Mouse (Mus musculus) erythroid progenitor cell, adult 5-6 weeks (primary cell): ENCODE results near the gene Mon1b. TPM values are rescaled to one million over a fixed set of nuclear protein-coding genes. Genes with fewer than 3 reads are reported as not detected.
A peak's percentile ranks its signal among the peaks of the same experiment; 100 is the strongest.

Experiments
- ATAC-seq: replicated peaks from 2 replicates; pipeline ENCODE4 v1.8.0; 2016; ENCODE audit warnings: moderate number of reproducible peaks, mild to moderate bottlenecking, moderate TSS enrichment, inconsistent platforms; ENCODE audit not compliant: poor library complexity, low FRiP score, severe bottlenecking
- total RNA-seq, 2 experiments: library from RNA; stranded (forward) in 1 of 2; stranded (reverse) in 1 of 2; fragments of 150-400 nt in 1 of 2; fragments of 186-747, 209-891 nt in 1 of 2; gene quantifications; 2 replicates each; pipeline versions ENCODE4 v1.2.3 to v1.2.4; 2015 to 2017; ENCODE audit warnings: low replicate concordance in 2 of 2

The Mon1b gene
- total RNA-seq (2015; ENCODE audit: low replicate concordance) (2.9 and 4.6 TPM in 2 replicates), total RNA-seq (2017; ENCODE audit: low replicate concordance) (2.7 and 3.3 TPM in 2 replicates)

- peak; percentile 84 for ATAC-seq
Observed at GRCm38 (mm10) chr8:113634670-113635591, at the start of gene Mon1b. Gene Mon1b (plus strand): TSS chr8:113635587.

GRCm38 (mm10) chr8:113598401-113598800 lies 37.0 kb upstream of the Mon1b start:
- ATAC-seq: no peak

- ATAC-seq: no peak
Observed at GRCm38 (mm10) chr8:113632634-113633033, 2.8 kb upstream of the Mon1b start.

GRCm38 (mm10) chr8:113634161-113634560 lies 1.2 kb upstream of the Mon1b start:
- ATAC-seq: no peak

DNA sequence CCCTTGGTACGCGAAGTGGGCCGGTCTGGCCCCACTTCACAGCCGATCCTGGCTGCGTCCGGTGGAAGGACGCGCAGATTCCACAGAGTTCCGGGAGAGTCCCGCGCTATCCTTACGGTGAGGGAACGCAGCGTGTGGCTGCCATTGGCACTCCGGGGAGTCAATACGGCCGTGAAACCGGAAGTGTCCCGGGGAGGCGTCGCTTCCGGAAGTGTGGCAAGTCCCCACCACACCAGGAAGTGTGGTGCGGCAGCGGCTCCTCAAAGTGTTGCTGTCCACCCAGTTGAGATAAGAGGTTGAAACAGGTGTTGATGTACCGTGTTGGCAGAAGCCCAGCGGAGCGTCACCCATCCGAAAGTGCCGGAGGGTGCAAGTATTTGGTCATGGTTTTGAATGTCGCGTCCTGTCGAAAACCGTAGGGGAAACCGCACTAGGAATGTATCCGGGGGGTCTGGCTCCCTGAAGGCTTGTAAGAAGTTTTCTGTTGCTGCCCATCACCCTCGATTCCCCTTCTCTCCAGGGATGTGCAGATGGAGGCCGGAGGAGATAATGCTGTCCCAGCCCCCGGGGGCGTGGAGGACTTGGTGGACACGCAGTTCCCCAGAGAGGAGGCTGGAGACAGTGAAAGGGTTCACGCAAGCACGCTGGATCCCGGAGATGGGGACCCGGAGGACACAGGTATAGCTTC lies 349 bp downstream of the Mon1b start:
- peak; percentile 81 for ATAC-seq

DNA sequence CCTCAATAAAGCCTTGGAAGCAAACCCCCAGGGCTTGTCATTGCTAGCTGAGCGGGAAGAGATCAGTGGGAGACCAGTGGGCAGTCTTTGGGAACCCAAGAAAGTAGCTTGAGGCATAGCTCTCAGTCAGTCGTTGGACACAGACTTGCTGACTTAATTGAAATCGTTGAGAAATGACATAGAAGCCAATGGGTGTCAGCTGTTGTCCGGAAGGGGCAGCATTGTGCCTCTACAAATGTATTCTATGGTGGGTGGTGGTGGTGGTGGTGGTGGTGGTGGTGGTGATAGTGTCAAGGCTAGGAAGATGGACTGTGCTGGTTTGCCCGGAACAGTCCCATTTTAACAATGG lies 867 bp downstream of the Mon1b start:
- ATAC-seq: no peak

- ATAC-seq: no peak
Observed at GRCm38 (mm10) chr8:113640357-113640756, 5.0 kb downstream of the Mon1b start.

DNA sequence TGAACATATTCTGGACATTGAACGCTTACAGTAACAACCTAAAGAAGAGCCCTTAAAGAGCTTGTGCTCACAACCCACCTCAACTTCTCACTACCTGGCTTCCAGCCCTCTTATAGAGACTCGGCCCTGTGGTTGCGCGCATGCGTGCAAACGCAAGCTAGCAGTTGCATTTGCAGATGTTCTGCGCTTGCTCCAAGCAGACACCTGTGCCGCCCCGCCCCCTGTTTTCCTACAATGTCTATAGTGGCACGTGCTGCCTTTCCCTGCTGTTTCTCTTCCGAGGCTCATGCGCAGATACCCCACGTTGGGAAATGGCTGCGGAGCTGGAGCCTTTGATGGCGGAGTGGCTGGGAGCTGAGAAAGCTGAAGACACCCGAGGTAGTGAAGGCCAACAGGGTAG lies 7.5 kb downstream of the Mon1b start, which contains the start of gene Syce1l:
Gene Syce1l, plus strand, starts transcription at position 288 of the 400 bp plus-strand sequence.
- ATAC-seq: no peak

DNA sequence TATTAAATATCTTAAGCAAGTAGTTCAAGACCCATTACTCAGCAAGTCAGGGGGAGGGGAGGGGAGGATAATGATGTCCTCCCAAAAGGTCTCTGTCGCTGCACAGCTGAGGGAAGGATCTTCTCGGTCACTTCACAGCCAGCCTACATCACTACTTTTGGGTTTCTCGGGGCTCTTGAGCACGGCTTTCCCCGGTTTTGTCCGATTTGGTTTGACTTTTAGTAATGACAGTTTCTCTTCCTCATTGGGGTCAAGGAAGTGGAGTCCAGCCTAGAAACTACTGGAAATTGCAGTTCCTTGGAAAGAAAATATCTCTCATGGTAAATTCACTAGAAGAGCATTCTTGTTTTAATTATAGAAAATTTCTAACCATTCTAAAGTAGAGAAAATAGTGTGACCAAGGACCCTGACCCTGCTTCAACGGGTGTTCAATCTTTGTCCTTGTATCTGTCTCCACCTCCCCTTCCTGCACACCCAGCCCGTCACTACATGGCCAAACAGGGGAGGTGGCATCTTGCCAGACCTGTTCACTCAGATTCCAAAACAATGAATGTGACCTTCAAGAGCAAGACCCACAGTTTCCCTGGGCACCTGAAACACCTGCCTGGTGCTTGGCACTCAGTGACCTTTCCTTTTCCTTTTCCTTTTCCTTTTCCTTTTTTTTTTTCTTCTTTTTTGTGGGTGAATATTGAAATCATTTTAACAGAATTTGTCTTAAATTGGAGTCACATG lies 8.3 kb downstream of the Mon1b start:
- ATAC-seq: no peak

DNA sequence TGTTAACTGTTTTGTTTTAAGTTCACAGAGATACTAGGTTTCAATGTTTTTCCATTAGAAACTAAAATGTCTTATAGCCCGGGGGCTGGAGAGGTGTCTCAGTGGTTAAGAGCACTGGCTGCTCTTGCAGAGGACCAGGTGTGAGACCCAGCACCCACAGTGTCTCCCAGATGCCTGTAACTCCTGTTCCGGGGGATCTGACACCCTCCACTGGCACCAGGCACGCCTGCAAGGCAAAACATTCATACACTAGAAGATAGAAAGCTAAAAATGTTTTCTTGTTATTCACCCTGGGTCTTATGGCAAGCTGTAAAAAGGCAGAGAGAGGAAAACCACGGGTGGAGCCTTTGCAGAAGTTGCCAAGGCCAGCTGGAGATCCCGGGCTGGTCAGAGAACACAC lies 9.8 kb downstream of the Mon1b start:
- no peak for ATAC-seq

GRCm38 (mm10) chr8:113652450-113652849 lies 17.1 kb downstream of the Mon1b start:
- ATAC-seq: no peak

- ATAC-seq: no peak
Observed at GRCm38 (mm10) chr8:113653151-113653550, 17.8 kb downstream of the Mon1b start.

GRCm38 (mm10) chr8:113656154-113656553 lies 20.8 kb downstream of the Mon1b start:
- no peak for ATAC-seq

GRCm38 (mm10) chr8:113656681-113657298 lies 21.4 kb downstream of the Mon1b start:
- ATAC-seq: no peak

GRCm38 (mm10) chr8:113660128-113660527 lies 24.7 kb downstream of the Mon1b start:
- no peak for ATAC-seq

DNA sequence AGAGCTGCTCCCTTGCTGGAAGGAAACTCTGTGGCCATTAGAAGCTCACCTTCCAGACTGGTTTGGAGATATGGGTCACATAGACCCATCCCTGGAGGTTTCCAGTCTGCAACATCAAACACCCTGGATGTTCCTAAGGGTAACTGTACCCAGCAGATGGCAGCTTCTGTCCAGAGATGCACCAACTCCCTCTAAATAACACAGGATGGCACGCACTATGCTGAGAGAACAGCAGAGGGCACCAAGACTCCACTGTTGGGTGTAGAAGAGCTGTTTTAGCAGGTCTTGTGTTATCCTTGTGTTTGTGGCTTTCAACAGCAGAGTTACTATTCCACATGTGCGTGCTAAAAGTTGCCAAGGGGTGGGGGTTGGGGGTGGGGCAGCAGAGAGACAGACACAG lies 29.2 kb downstream of the Mon1b start:
- no peak for ATAC-seq

- no peak for ATAC-seq
Observed at GRCm38 (mm10) chr8:113665036-113665435, 29.6 kb downstream of the Mon1b start.

DNA sequence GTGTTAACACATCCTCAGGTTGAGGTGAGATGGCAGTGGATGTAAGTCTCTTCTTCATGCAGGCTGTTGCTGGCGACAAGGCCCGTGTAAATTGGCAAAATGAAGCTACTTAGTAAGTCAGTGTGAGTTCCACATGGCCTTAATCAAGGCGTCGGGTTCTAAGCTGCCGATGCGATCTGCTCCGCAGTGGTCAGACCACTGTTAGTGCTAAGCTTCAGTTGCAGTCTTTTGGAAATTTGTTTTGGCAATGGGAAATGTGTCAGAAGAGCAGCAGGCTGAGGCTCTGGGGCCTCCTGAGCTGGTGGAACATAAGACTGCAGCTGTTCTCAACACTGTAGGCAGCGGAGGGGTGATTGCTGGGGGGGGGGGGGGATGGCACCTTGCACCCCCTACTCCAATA lies 30.6 kb downstream of the Mon1b start:
- ATAC-seq: no peak

DNA sequence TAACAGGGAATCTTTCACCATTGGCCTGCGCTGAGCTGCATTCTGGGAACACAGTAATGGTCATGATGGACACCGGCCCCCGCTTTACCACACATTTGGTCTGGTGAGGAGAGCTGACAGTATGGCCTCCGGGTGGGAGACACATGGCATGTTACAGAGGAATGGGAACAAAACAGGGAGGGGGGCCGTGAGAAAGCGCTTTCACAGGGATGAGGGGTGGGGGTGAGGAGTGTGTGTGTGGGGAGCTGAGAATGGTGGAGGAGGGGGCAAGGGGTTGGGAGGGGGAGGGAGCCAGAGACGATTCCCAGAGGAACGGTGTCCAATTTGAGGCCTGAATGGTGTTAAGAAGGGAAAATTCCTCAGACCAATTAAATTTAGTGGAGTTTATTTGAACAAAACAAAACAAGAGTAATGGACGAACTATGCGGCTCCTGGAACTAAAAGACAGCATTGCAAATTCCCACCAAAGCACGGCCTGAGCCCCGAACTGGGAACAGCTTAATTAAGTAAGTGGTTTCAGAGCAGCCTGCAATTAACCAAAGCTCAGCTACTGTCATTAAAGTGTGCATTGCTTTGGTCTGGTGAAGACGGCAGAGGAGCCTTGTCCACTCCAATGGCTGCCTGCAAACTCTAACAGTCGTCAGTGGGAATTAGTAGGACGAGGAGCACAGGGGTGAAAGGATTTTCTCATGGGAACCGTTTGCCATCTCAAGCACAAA lies 31.5 kb downstream of the Mon1b start:
- ATAC-seq: no peak
